Mouse (Mus musculus): ENCODE results near the gene Taf5.

Gene Taf5

DNA sequence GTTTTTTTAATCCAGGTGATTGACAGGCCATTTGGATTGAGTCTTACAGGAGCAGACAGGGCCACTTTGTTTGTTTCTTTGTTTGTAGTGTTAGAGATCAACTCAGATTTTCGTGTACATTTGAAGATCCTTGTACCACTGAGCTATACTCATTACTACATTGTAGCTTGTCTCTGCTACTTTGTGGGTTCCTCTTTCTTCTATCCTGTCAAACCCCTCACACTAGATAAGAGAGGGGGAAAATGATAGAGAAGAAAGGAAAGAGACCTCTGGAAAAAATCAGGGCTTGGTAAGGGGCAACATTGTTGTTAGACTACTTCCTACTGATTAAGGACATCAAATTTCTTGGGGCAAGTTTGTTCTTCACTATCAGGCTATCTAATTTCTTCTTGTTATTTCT is 9.9 kb upstream of the Taf5 start:
- DNase-seq (ENCODE audit: low read depth in 1 of 2, low spot score in 2 of 2): no peak

DNA sequence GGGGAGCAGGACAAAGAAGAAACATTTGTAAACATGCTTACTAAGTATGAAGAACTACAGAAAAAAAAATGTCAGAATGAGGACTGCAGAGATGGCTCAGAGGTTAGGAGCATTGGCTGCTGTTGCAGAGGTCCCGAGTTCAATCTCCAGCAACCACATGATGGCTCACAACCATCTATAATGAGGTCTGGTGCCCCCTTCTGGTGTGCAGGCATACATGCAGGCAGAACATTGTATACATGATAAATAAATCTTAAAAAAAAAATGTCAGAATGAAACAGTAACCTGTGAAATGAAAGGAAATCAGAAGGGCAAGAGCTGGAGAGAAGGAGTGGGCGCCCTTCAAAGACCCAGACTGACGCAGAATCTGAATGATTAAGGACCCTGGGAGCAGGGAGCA is 1.7 kb upstream of the Taf5 start:
- no peak for DNase-seq (ENCODE audit: low read depth in 1 of 2, low spot score in 2 of 2)

DNA sequence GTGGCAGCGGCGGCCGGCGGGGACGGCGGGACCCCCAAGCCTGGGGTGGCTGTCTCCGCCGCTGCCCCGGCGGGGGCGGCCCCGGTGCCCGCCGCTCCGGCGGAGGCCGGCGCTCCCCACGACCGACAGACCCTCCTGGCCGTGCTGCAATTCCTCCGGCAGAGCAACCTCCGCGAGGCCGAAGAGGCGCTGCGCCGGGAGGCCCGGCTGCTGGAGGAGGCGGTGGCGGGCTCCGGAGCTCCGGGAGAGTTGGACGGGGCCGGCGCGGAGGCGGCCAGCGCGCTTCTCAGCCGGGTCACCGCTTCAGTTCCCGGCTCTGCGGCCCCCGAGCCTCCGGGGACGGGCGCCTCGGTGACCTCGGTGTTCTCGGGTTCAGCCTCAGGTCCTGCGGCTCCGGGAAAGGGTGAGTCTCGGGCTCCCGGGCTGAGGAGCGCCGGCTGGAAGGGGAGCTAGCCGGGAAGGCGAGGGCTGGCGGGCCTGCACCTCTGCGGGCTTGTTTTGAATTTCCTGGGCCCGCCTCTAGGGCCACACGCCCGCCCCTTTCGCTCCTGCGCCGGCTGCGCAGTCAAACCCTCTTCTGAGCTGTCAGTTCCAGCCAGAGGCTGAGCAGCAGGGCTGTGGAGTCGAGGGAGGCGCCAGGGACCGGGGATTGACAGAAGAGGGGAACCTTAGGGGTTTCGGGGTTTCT is 522 bp downstream of the Taf5 start:
- DNase-seq (ENCODE audit: low read depth in 1 of 2, low spot score in 2 of 2): peak; percentile 66

DNA sequence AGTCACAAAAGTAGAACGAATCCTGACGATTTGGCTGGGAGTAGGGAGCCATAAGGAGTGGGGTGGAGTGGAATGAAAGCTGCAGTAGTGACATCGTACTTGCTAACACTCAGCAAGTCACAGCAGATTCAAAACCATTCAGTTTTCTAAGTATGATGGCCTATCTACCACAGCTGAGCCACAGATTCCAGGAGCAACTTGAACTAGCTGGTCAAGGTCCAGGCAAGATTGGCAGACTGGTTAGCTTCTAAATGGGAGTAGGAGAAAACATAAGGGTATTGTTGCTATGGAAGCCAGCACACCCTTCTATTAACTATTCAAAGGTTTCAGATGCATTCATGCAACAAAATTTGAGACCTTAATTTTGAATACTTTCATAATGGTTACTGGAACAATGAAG is 20.7 kb downstream of the Taf5 start:
- DNase-seq (ENCODE audit: low read depth in 1 of 2, low spot score in 2 of 2): no peak

DNA sequence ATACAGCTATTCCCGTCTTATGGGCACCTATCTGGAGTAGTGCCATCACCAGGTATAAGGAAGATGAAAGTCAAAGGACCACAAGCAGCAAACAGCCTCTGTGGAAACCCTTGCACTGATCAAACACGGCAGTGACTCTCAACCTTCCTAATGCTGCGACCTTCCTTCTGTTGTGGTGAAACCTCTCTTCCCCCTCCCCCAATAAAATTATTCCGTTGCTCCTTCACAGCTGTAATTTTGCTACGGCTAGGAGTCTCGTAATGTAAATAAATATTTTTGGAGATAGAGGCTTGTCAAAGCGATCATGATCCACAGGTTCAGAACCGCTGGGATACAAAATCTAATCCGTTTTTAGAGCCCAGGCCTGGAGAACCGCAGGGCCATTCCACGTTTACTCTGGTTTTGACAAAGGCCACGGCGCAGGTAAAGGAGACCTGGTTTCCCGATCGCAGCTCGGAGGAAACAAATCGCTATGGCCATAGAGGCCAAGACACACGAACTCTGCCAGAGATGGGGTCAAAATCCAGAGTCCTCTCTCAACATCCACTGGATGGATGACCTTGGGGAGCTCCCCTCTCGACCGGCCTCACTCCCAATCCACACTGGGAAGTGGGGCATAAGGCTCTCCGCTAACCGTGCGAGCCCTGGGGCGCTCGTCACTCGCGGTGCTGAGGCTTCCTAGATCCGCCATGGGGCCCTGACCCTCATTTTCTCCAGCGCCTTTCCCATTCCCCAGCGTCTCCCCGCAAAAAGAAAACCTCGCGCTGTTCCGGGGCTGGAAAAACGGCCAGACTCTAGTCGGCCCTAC is 22.4 kb downstream of the Taf5 start:
- DNase-seq (ENCODE audit: low read depth in 1 of 2, low spot score in 2 of 2): peak in 1 of 2 experiments; percentile 13

DNA sequence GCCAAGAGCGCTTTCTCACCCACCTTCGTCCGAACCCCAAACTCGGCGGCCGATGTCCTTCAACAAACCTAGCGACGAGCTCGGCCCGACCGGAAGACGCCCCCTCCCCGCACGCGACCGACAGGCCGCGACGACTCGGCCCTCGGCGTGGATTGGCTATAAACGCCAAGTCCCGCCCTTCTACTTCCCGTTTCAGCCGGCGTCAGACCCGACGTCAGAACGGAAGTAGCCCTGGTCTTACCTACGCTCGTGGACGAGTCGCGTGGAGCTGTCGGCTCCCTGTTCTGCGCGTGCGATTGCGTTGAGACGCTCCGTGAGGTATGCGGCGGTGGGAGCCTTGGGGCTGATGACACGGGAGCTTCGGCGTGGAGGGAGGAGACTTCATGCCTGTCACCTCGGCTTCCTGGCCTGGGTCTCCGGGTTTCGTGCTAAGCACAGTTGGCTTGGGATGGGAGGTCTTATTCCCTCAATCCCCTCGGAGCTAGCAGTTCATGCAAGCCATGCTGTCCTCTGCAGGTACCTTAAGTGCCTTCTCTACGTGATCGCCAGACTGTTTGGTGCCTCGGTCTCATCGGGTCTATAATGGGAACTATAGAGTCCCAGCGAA is 23.1 kb downstream of the Taf5 start, which contains the start of the genes Usmg5 and Pdcd11:
Gene Usmg5, minus strand, starts transcription at position 98 of the 607 bp plus-strand sequence.
Gene Pdcd11, plus strand, starts transcription at position 219 of the 607 bp plus-strand sequence.
- peak; percentile 80 to 85 for DNase-seq (ENCODE audit: low read depth in 1 of 2, low spot score in 2 of 2)

DNA sequence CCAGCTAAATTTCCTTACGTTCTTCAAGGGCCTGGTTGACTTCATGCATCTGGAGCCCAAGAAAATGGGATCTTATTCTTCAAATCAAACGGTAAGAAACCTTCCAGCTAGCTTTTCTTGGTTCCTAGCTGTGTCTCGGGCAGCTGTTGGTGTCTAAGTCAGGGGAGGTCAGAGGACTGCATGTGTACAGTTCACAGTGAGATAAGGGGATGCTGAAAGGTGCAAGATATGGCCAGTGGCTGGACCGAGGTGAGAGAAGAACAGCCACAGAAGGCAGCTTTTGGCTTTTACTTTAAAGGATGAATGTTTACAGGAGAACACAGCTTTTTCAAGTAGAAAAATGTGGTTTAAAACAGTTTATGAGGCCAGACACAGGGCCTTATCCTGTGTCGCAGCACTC is 33.5 kb downstream of the Taf5 start:
- DNase-seq (ENCODE audit: low read depth in 1 of 2, low spot score in 2 of 2): no peak

DNA sequence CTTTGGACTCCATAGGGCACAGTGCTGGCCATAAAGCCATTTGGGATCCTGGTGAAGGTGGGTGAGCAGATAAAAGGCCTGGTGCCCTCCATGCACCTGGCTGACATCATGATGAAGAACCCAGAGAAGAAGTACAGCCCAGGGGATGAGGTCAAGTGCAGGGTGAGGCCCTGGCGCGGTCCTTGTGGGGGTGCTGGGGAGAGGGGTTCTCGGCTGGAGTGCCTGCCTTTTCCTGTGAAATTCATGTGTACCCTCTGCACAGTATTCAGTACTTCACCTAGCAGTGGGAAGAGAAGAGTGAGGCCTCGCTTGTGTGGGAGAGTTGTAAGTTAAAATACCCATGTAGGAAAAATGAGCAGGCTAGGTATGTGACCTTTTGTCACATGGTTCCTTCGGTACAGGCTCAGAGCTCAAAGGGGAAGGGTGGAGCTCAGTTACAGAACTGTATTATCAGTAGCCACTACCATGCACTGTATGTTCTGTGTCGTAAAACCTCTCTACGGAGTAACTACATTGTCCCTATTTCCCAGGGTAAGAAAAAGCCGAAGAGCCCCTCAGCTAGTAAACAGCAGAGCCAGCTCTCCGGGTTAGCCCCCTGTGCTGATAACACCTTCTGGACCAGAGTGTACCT is 37.2 kb downstream of the Taf5 start:
- DNase-seq (ENCODE audit: low read depth in 1 of 2, low spot score in 2 of 2): no peak

DNA sequence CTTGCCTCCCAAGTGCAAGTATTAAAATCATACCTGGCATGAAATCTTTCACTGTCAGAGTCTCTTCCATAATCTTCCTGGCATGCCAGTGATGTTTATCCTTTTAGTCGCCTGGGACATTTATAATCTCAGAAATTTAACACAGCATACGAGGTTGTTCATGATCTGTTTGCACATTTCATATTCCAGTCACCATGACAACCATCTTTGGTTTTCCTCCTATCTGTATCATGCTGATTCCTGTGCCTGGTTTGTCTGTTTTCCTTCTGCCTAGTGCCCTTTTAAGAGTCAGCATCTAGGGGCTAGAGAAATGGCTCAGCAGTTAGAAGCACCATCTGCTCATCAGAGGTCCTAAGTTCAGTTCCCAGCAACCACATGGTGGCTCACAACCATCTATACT is 51.1 kb downstream of the Taf5 start:
- no peak for DNase-seq (ENCODE audit: low read depth in 1 of 2, low spot score in 2 of 2)

DNA sequence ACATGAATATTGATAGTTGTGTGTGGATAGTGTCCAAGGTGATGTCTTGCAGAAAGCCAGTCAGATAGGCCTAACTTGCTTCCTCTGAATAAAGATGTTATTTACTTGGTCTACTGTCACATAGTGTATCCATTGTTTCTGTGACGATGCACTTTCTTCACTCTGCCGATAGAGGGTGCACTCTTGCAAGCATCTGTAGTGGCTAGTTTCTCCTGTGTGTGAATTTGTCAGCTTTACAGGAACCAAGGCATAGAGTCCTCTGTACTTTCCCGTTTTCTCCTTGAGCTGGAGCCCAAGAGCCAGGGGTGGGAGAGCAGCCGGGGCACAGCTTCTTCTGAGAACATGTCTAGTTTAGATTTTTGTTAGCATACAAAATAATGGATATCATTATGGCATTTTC is 53.5 kb downstream of the Taf5 start:
- DNase-seq (ENCODE audit: low read depth in 1 of 2, low spot score in 2 of 2): no peak

DNA sequence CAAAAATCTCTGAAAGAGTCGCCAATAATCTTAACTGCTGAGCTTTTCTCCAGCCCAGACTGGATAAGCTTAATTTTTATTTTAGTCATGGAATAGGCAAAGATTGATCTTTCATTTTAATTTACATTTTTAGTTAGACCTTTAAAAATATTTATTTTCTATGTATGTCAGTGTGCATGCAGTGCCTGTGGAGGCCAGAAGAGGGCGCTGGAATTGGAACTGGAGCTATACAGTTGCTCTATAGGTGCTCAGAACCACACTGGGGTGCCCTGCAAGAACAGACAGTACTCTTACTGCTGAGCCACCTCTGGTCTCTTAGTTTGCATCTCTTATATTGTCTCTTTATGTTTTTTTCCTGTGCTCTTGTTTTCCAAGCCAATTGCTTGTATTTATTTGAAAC is 55.3 kb downstream of the Taf5 start:
- peak in 1 of 2 experiments; percentile 28 for DNase-seq (ENCODE audit: low read depth in 1 of 2, low spot score in 2 of 2)

DNA sequence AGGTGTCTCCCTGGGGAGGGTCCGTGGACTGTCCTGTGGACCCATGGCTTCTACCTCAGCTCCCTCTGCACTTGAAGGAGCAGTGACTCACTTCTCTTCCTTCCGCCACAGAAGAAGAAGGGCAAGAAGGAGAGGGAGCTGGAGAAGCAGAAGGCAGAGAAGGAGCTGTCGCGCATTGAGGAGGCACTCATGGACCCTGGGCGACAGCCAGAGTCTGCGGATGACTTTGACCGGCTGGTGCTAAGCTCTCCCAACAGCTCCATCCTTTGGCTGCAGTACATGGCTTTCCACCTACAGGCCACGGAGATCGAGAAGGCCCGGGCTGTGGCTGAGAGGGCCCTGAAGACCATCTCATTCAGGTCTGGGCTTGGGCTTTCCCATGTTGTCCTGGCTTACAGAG is 60.6 kb downstream of the Taf5 start:
- DNase-seq (ENCODE audit: low read depth in 1 of 2, low spot score in 2 of 2): no peak

DNA sequence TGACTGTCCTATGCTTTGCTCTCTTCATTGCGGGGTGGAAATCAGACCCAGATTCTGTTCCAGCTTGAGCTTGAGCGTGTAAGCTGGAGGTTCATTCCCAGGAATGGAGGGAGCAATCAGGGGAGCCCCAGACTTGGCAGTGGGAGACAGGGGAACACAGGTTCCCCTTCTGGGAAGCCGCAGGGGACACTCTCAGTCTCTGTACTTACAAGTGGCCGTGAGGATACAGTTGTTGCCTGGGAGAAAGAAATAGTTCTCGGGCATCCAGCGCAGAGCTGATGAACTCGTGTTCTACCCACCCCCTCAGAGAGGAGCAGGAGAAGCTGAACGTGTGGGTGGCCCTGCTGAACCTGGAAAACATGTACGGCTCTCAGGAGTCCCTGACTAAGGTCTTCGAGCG is 61.3 kb downstream of the Taf5 start:
- DNase-seq (ENCODE audit: low read depth in 1 of 2, low spot score in 2 of 2): no peak

DNA sequence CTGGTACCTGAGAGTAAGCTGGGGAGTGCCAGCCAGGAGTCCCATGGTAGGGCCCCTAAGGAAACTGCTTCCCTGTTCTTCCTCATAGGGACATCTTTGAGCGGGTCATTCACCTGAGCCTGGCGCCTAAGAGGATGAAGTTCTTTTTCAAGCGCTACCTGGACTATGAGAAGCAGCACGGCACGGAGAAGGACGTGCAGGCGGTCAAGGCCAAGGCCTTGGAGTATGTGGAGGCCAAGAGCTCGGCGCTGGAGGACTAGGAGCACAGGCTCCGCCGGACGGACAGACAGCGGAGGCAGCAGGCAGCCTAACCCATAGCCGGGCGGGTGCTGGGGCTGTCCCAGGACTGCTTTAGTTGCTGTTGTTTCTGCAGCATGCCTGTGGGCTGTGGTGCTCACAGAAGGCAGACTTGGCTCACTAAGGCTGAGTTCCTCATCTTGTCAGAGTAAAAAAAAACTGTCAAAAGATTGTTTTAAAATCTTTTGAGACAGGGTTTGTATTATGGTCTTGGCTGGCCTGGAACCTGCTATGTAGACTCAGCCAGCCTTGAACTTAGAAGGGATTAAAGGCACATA is 63.1 kb downstream of the Taf5 start:
- no peak for DNase-seq (ENCODE audit: low read depth in 1 of 2, low spot score in 2 of 2)
